Mouse (Mus musculus): ENCODE results near the gene Irf3. TPM values are rescaled to one million over a fixed set of nuclear protein-coding genes. Genes with fewer than 3 reads are reported as not detected.

The Irf3 gene
- polyA plus RNA-seq, 1 experiment from 2014 or later: 83.5 TPM

DNA sequence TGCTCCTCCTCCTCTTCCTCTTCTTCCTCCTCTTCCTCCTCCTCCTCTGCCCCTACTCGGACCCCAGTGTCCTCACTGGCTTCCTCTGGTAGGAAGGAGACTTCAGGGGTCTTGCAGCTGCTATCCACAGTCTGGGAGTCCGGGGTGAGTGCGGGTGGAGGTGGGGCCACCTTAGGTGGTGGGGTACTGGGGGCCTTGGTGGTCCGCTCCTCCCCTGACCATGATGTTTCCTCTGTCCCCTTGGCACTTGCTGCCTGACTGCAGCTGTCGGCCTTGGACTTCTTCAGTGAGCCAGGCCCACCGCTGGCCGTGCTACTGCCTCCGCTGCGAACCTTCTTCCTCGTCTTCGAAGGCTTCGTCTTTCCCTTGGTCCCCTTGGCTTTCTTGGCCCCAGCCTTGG lies 9.1 kb downstream of the Irf3 start:
- H3K9ac ChIP-seq (ENCODE audit: low read length): no peak overlapping the region
- peaks cover 69% of the 10 kb centered on the region for H3K36me3 ChIP-seq (ENCODE audit: control insufficient read depth, insufficient read depth, low read length)
- no peak overlapping the region for H3K4me3 ChIP-seq (ENCODE audit: low read depth, low read length)
- no peaks in the 10 kb centered on the region for H3K4me1 ChIP-seq (ENCODE audit: control insufficient read depth, insufficient read depth, low read length)
- no peak for DNase-seq (ENCODE audit: low spot score)
- H3K9me3 ChIP-seq (ENCODE audit: control insufficient read depth, low read length): no peaks in the 10 kb centered on the region
- no peak for ATAC-seq (ENCODE audit: insufficient number of reproducible peaks, low FRiP score, low TSS enrichment, low read depth)
- no peaks in the 10 kb centered on the region for H3K27me3 ChIP-seq (ENCODE audit: control insufficient read depth, insufficient read depth, low read length)
- no peak overlapping the region for H3K27ac ChIP-seq (replicated peaks; ENCODE audit: low read depth, low read length)
- no peak overlapping the region for H3K4me2 ChIP-seq (ENCODE audit: low read depth, severe bottlenecking)
- 92% methylated on average over 12 of the region's 12 CpGs for WGBS

DNA sequence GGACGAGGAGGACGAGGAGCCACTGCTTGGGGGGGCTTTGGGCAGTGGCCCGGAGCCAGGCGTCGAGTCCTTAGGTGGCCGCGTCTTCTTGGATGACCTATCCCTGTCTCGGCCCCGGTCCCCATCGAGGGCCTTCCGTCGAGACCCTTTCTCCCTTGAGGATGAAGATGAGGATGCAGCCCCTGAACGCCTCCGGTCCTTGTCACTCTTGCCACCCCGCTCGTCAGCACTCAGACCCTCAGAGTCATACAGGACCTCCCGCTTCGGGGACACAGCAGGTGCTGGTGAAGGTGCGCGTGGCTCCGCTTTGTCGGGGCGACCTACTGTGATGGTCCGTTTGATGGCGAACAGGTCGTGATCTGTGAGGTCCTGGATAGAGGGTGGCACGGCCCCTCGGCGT lies 9.7 kb downstream of the Irf3 start:
- Histone ChIP-seq H3K4me1 (ENCODE audit: control insufficient read depth, insufficient read depth, low read length) (no peaks in the 10 kb centered on the region), H3K4me3 (ENCODE audit: low read depth, low read length) (no peak overlapping the region), H3K9ac (ENCODE audit: low read length) (no peak overlapping the region), H3K9me3 (ENCODE audit: control insufficient read depth, low read length) (no peaks in the 10 kb centered on the region), H3K4me2 (ENCODE audit: low read depth, severe bottlenecking) (no peak overlapping the region), H3K36me3 (ENCODE audit: control insufficient read depth, insufficient read depth, low read length) (peaks cover 70% of the 10 kb centered on the region), H3K27me3 (ENCODE audit: control insufficient read depth, insufficient read depth, low read length) (no peaks in the 10 kb centered on the region), H3K27ac (replicated peaks; ENCODE audit: low read depth, low read length) (no peak overlapping the region)
- ATAC-seq (ENCODE audit: insufficient number of reproducible peaks, low FRiP score, low TSS enrichment, low read depth) (no peak), DNase-seq (ENCODE audit: low spot score) (no peak)
- WGBS: 95% methylated on average over 29 of the region's 29 CpGs

DNA sequence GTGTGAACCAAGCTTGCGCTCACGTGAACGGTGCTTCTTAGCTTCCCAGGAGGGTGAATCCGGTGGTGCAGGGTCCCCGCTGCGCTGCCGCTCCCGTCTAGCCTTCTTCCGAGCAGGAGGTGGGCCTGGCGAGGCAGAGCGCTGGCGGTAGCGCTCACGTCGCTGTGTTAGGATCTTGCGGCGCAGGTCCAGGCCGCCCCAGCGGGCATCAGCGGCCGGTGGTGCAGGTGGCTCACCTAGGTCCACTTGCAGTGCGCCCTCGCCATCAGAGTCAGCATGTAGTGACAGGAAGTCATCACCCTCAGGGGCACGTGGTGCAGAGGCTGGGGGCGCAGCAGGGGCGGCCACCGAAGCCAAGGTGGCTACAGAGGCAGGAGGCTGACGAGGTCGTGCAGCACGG lies 10.4 kb downstream of the Irf3 start:
- no peak for ATAC-seq (ENCODE audit: insufficient number of reproducible peaks, low FRiP score, low TSS enrichment, low read depth)
- 95% methylated on average over 30 of the region's 30 CpGs for WGBS
- H3K4me1 ChIP-seq (ENCODE audit: control insufficient read depth, insufficient read depth, low read length): no peaks in the 10 kb centered on the region

DNA sequence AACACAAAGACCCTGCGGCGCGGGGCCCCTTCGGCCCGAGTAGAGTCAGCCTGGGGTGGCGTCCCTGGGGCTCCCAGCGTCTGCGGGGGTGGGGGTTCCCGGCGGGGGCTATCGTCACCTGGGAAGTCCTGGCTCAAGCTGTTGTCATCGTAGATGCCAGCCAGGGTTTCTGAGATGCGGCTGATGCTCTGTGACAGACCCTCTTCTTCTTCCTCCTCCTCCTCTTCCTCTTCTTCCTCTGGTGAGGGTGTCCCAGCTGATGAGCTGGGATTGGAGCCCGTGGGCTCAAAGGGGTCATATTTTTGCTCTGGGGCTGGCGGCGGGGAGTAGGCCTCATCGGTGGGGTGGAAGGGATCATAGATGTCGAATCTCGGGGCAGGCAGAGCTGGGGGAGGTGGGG lies 11.0 kb downstream of the Irf3 start:
- Histone ChIP-seq H3K4me2 (ENCODE audit: low read depth, severe bottlenecking) (no peak overlapping the region), H3K4me1 (ENCODE audit: control insufficient read depth, insufficient read depth, low read length) (no peaks in the 10 kb centered on the region), H3K27me3 (ENCODE audit: control insufficient read depth, insufficient read depth, low read length) (no peaks in the 10 kb centered on the region), H3K9ac (ENCODE audit: low read length) (no peak overlapping the region), H3K27ac (replicated peaks; ENCODE audit: low read depth, low read length) (no peak overlapping the region), H3K36me3 (ENCODE audit: control insufficient read depth, insufficient read depth, low read length) (peaks cover 64% of the 10 kb centered on the region), H3K4me3 (ENCODE audit: low read depth, low read length) (no peak overlapping the region), H3K9me3 (ENCODE audit: control insufficient read depth, low read length) (no peaks in the 10 kb centered on the region)
- whole genome bisulfite sequencing: 96% methylated on average over 19 of the region's 19 CpGs
- no peak for DNase-seq (ENCODE audit: low spot score)
- no peak for ATAC-seq (ENCODE audit: insufficient number of reproducible peaks, low FRiP score, low TSS enrichment, low read depth)

More for the DNA sequence above, 10.4 kb downstream of the Irf3 start:
- no peak overlapping the region for H3K4me2 ChIP-seq (ENCODE audit: low read depth, severe bottlenecking)
- no peak overlapping the region; the same call in 1 of the 2 replicates for H3K4me3 ChIP-seq (ENCODE audit: low read depth, low read length)
- no peak overlapping the region for H3K27ac ChIP-seq (replicated peaks; ENCODE audit: low read depth, low read length)
- no peaks in the 10 kb centered on the region for H3K27me3 ChIP-seq (ENCODE audit: control insufficient read depth, insufficient read depth, low read length)
- no peak for DNase-seq (ENCODE audit: low spot score)
- H3K9me3 ChIP-seq (ENCODE audit: control insufficient read depth, low read length): no peaks in the 10 kb centered on the region
- H3K36me3 ChIP-seq (ENCODE audit: control insufficient read depth, insufficient read depth, low read length): peaks cover 69% of the 10 kb centered on the region
- H3K9ac ChIP-seq (ENCODE audit: low read length): no peak overlapping the region

DNA sequence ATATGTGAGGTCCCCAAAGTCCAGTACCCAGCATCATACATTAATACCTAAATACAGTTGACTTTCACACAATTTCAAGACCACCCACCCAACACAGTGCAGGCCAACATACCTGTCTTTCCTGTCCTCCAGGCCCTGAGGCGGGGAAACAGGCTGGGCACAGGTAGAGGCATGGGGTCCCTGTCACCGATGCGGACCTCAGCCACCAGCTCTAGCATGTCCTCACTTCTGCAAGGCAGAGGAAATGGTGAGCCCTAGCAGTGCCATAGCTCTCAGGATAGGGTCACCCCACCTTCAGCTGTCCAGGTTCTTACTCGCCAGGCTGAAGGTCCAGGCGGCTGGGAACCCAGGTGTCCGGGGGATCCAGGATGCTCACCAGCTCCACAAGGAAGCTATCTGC lies 14.6 kb downstream of the Irf3 start:
- ATAC-seq (ENCODE audit: insufficient number of reproducible peaks, low FRiP score, low TSS enrichment, low read depth): no peak
- no peak overlapping the region for H3K4me3 ChIP-seq (ENCODE audit: low read depth, low read length)
- no peaks in the 10 kb centered on the region for H3K9me3 ChIP-seq (ENCODE audit: control insufficient read depth, low read length)
- H3K36me3 ChIP-seq (ENCODE audit: control insufficient read depth, insufficient read depth, low read length): peaks cover 40% of the 10 kb centered on the region
- H3K4me2 ChIP-seq (ENCODE audit: low read depth, severe bottlenecking): no peak overlapping the region
- DNase-seq (ENCODE audit: low spot score): no peak
- no peaks in the 10 kb centered on the region for H3K27me3 ChIP-seq (ENCODE audit: control insufficient read depth, insufficient read depth, low read length)
- peaks cover 6% of the 10 kb centered on the region for H3K4me1 ChIP-seq (ENCODE audit: control insufficient read depth, insufficient read depth, low read length)
- 95% methylated on average over 6 of the region's 6 CpGs for WGBS
- H3K9ac ChIP-seq (ENCODE audit: low read length): no peak overlapping the region
- H3K27ac ChIP-seq (replicated peaks; ENCODE audit: low read depth, low read length): no peak overlapping the region

DNA sequence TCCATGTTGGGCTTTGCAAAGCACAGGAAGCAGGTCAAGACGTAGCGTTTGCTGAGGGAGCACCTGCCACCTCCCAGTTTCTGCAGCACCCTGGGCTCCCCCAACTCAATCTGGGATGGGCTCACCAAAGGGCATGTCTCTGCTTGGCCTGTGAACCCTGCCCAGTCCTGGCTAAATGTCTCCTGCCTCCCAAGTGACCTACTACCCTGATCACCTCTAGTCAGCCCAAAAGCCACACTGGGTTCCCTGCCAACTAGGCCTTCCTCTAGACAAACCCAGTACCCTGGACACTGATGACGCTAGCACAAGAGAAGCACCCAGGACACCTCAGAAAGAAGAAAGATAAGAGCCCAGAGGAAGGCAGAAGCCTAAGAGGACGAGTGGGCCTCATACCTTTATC lies 15.4 kb downstream of the Irf3 start:
- 86% methylated on average over 4 of the region's 4 CpGs for WGBS
- H3K4me3 ChIP-seq (ENCODE audit: low read depth, low read length): no peak overlapping the region; the same call in 1 of the 2 replicates
- no peaks in the 10 kb centered on the region for H3K9me3 ChIP-seq (ENCODE audit: control insufficient read depth, low read length)
- ATAC-seq (ENCODE audit: insufficient number of reproducible peaks, low FRiP score, low TSS enrichment, low read depth): no peak
- H3K9ac ChIP-seq (ENCODE audit: low read length): no peak overlapping the region
- H3K27me3 ChIP-seq (ENCODE audit: control insufficient read depth, insufficient read depth, low read length): no peaks in the 10 kb centered on the region
- no peak overlapping the region for H3K27ac ChIP-seq (replicated peaks; ENCODE audit: low read depth, low read length)
- no peak for DNase-seq (ENCODE audit: low spot score)
- H3K36me3 ChIP-seq (ENCODE audit: control insufficient read depth, insufficient read depth, low read length): peaks cover 31% of the 10 kb centered on the region
- no peak overlapping the region for H3K4me2 ChIP-seq (ENCODE audit: low read depth, severe bottlenecking)
- H3K4me1 ChIP-seq (ENCODE audit: control insufficient read depth, insufficient read depth, low read length): peaks cover 6% of the 10 kb centered on the region

DNA sequence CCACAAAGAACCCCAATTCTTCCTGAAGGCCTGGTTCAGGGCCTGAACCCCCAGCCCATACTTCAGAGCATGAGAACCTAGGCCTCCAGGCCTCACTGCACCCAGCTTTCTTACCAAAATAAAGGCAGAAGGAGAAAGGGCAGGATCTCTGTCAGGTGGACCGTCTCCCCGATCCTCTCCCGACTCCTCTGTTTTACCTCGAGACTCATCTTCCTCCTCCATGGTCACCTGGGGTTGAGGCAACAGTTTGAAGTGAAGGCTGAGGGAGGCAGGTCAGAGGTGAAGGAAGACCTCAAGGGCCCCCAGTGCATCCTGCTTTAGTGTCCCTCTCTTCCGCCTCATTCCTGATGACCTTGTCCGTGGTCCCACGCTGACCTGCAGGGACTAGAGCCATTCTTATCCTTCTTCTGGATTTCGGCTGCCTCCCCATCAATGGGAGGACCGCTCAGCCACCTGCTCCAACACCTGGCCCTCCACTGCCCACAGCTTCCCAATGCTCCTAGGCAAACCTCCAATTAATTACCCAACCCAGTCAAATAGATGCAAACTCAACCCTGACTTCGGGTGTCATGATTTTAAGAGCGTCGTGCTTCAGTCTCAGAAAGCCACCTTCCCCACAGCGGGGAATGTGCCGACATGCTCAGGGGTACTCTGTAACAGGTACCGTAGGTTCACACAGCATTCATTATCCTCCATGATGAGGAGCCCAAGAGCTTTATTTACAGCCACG lies 16.1 kb downstream of the Irf3 start:
- 96% methylated on average over 16 of the region's 16 CpGs for WGBS
- peaks cover 25% of the 10 kb centered on the region for H3K36me3 ChIP-seq (ENCODE audit: control insufficient read depth, insufficient read depth, low read length)

DNA sequence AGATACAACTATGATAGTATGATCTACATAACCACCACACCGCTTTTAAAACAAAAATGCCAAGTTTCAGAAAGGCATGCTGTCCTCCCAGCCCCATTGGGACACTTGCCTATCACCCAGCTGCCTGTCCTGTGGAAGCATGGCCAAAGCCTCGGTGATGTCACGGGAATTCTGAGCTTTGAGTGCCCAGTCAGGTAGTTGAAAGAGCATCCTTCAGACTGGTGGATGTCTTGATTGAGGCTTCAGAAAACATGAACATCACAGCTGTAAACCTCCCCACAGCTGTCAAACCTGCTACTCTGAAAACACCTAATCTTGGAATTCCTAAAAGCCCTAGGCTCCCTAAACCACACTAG lies 16.6 kb downstream of the Irf3 start:
- no peak for DNase-seq (ENCODE audit: low spot score)
- H3K4me2 ChIP-seq (ENCODE audit: low read depth, severe bottlenecking): no peak overlapping the region; the same call in 1 of the 2 replicates
- H3K9ac ChIP-seq (ENCODE audit: low read length): no peak overlapping the region
- H3K36me3 ChIP-seq (ENCODE audit: control insufficient read depth, insufficient read depth, low read length): peaks cover 23% of the 10 kb centered on the region
- no peak for ATAC-seq (ENCODE audit: insufficient number of reproducible peaks, low FRiP score, low TSS enrichment, low read depth)
- H3K9me3 ChIP-seq (ENCODE audit: control insufficient read depth, low read length): no peaks in the 10 kb centered on the region
- 92% methylated on average over 3 of the region's 3 CpGs for WGBS
- no peaks in the 10 kb centered on the region for H3K27me3 ChIP-seq (ENCODE audit: control insufficient read depth, insufficient read depth, low read length)
- H3K4me1 ChIP-seq (ENCODE audit: control insufficient read depth, insufficient read depth, low read length): peaks cover 9% of the 10 kb centered on the region
- H3K27ac ChIP-seq (replicated peaks; ENCODE audit: low read depth, low read length): no peak overlapping the region
- H3K4me3 ChIP-seq (ENCODE audit: low read depth, low read length): no peak overlapping the region

More for the DNA sequence above, 16.1 kb downstream of the Irf3 start:
- peaks cover 9% of the 10 kb centered on the region for H3K4me1 ChIP-seq (ENCODE audit: control insufficient read depth, insufficient read depth, low read length)
- no peak overlapping the region; the same call in 1 of the 2 replicates for H3K4me3 ChIP-seq (ENCODE audit: low read depth, low read length)
- ATAC-seq (ENCODE audit: insufficient number of reproducible peaks, low FRiP score, low TSS enrichment, low read depth): no peak
- no peak for DNase-seq (ENCODE audit: low spot score)
- H3K27ac ChIP-seq (replicated peaks; ENCODE audit: low read depth, low read length): no peak overlapping the region
- H3K9me3 ChIP-seq (ENCODE audit: control insufficient read depth, low read length): no peaks in the 10 kb centered on the region
- H3K9ac ChIP-seq (ENCODE audit: low read length): no peak overlapping the region
- H3K27me3 ChIP-seq (ENCODE audit: control insufficient read depth, insufficient read depth, low read length): no peaks in the 10 kb centered on the region
- no peak overlapping the region for H3K4me2 ChIP-seq (ENCODE audit: low read depth, severe bottlenecking)

All from limb, embryonic 11.5 days (tissue).